Mouse (Mus musculus): ENCODE measurements around the gene Gm10715. TPM values are rescaled to one million over a fixed set of nuclear protein-coding genes. Genes with fewer than 3 reads are reported as not detected.
A peak's percentile ranks its signal among the peaks of the same experiment; 100 is the strongest.
"Not testable (repeated sequence)": the region's sequence is repeated elsewhere in the genome, so short reads cannot be mapped to it uniquely, and the experiment has no call there.

Gm10715 gene
- polyA plus RNA-seq (2014; fragmentation: Nextera tagmentation; extraction: Ambion mirVana), result not detected in 2 replicates

- not testable (repeated sequence) for H3K4me3 ChIP-seq (ENCODE audit: low read depth, low read length); H3K27ac ChIP-seq (ENCODE audit: low read depth); ATAC-seq (ENCODE audit: insufficient read depth); H3K36me3 ChIP-seq (ENCODE audit: insufficient read depth); DNase-seq; H3K9me3 ChIP-seq (ENCODE audit: low read depth, low read length); H3K27me3 ChIP-seq (ENCODE audit: insufficient read depth, low read length); H3K4me1 ChIP-seq (ENCODE audit: insufficient read depth); H3K4me2 ChIP-seq; H3K9ac ChIP-seq
- 71% methylated on average over 6 of the region's 8 CpGs for WGBS
Measured at GRCm38 (mm10) chr9:3036577-3036976, at the start of gene Gm10715. Gene Gm10715, plus strand, starts transcription at chr9:3036877.

- H3K4me3 ChIP-seq (ENCODE audit: low read depth, low read length); H3K27me3 ChIP-seq (ENCODE audit: insufficient read depth, low read length); ATAC-seq (ENCODE audit: insufficient read depth); H3K4me2 ChIP-seq; H3K9ac ChIP-seq; H3K9me3 ChIP-seq (ENCODE audit: low read depth, low read length); H3K4me1 ChIP-seq (ENCODE audit: insufficient read depth); H3K36me3 ChIP-seq (ENCODE audit: insufficient read depth); H3K27ac ChIP-seq (ENCODE audit: low read depth): not testable (repeated sequence)
- 70% methylated on average over 12 of the region's 12 CpGs for WGBS
- peak; percentile 55 for DNase-seq
Measured at GRCm38 (mm10) chr9:3000445-3000972, 36.2 kb upstream of the Gm10715 start, which contains the start of gene Gm10722. Gene Gm10722, plus strand, starts transcription at chr9:3000922.

GRCm38 (mm10) chr9:3001006-3001405 lies 35.7 kb upstream of the Gm10715 start:
- not testable (repeated sequence) for H3K9ac ChIP-seq; H3K27ac ChIP-seq (ENCODE audit: low read depth)
- WGBS, result 64% methylated on average over 8 of the region's 8 CpGs

GRCm38 (mm10) chr9:3001948-3002659 lies 34.6 kb upstream of the Gm10715 start:
- not testable (repeated sequence) for H3K4me1 ChIP-seq (ENCODE audit: insufficient read depth); H3K27ac ChIP-seq (ENCODE audit: low read depth); H3K36me3 ChIP-seq (ENCODE audit: insufficient read depth); H3K4me2 ChIP-seq; H3K9me3 ChIP-seq (ENCODE audit: low read depth, low read length); H3K27me3 ChIP-seq (ENCODE audit: insufficient read depth, low read length); H3K4me3 ChIP-seq (ENCODE audit: low read depth, low read length); H3K9ac ChIP-seq
- DNase-seq, result peak; percentile 53
- ATAC-seq (ENCODE audit: insufficient read depth), result peak; percentile 87
- 58% methylated on average over 8 of the region's 11 CpGs for WGBS

More at GRCm38 (mm10) chr9:3001006-3001405, 35.7 kb upstream of the Gm10715 start:
- H3K4me1 ChIP-seq (ENCODE audit: insufficient read depth); H3K4me3 ChIP-seq (ENCODE audit: low read depth, low read length); DNase-seq; H3K4me2 ChIP-seq; H3K9me3 ChIP-seq (ENCODE audit: low read depth, low read length); H3K36me3 ChIP-seq (ENCODE audit: insufficient read depth); H3K27me3 ChIP-seq (ENCODE audit: insufficient read depth, low read length); ATAC-seq (ENCODE audit: insufficient read depth): not testable (repeated sequence)

GRCm38 (mm10) chr9:3002794-3003396 lies 33.8 kb upstream of the Gm10715 start, which contains the start of gene Gm11168:
Gene Gm11168, plus strand, starts transcription at chr9:3003346.
- not testable (repeated sequence) for H3K27me3 ChIP-seq (ENCODE audit: insufficient read depth, low read length); H3K4me2 ChIP-seq; H3K9ac ChIP-seq; H3K27ac ChIP-seq (ENCODE audit: low read depth); H3K4me3 ChIP-seq (ENCODE audit: low read depth, low read length); H3K9me3 ChIP-seq (ENCODE audit: low read depth, low read length); H3K4me1 ChIP-seq (ENCODE audit: insufficient read depth); ATAC-seq (ENCODE audit: insufficient read depth); H3K36me3 ChIP-seq (ENCODE audit: insufficient read depth); DNase-seq
- WGBS, result 66% methylated on average over 6 of the region's 14 CpGs

- not testable (repeated sequence) for H3K9me3 ChIP-seq (ENCODE audit: low read depth, low read length); DNase-seq; H3K9ac ChIP-seq; H3K27me3 ChIP-seq (ENCODE audit: insufficient read depth, low read length); H3K4me2 ChIP-seq; H3K36me3 ChIP-seq (ENCODE audit: insufficient read depth); H3K4me1 ChIP-seq (ENCODE audit: insufficient read depth); H3K4me3 ChIP-seq (ENCODE audit: low read depth, low read length); H3K27ac ChIP-seq (ENCODE audit: low read depth); ATAC-seq (ENCODE audit: insufficient read depth)
- 80% methylated on average over 1 of the region's 5 CpGs for WGBS
Measured at GRCm38 (mm10) chr9:3006179-3006578, 30.5 kb upstream of the Gm10715 start.

GRCm38 (mm10) chr9:3006636-3007035 lies 30.0 kb upstream of the Gm10715 start:
- H3K4me2 ChIP-seq; H3K27ac ChIP-seq (ENCODE audit: low read depth); H3K9ac ChIP-seq; H3K36me3 ChIP-seq (ENCODE audit: insufficient read depth); H3K4me1 ChIP-seq (ENCODE audit: insufficient read depth); DNase-seq; H3K27me3 ChIP-seq (ENCODE audit: insufficient read depth, low read length); H3K4me3 ChIP-seq (ENCODE audit: low read depth, low read length); H3K9me3 ChIP-seq (ENCODE audit: low read depth, low read length): not testable (repeated sequence)
- WGBS, result 66% methylated on average over 8 of the region's 8 CpGs
- peak; percentile 68 for ATAC-seq (ENCODE audit: insufficient read depth)

GRCm38 (mm10) chr9:3007272-3007671 lies 29.4 kb upstream of the Gm10715 start:
- not testable (repeated sequence) for H3K4me1 ChIP-seq (ENCODE audit: insufficient read depth); H3K27ac ChIP-seq (ENCODE audit: low read depth); H3K4me3 ChIP-seq (ENCODE audit: low read depth, low read length); ATAC-seq (ENCODE audit: insufficient read depth); H3K9ac ChIP-seq; H3K4me2 ChIP-seq; H3K27me3 ChIP-seq (ENCODE audit: insufficient read depth, low read length); H3K36me3 ChIP-seq (ENCODE audit: insufficient read depth); H3K9me3 ChIP-seq (ENCODE audit: low read depth, low read length)
- peak; percentile 35 for DNase-seq
- WGBS, result 74% methylated on average over 7 of the region's 9 CpGs

- ATAC-seq (ENCODE audit: insufficient read depth); H3K27ac ChIP-seq (ENCODE audit: low read depth); H3K36me3 ChIP-seq (ENCODE audit: insufficient read depth); H3K9ac ChIP-seq; H3K4me2 ChIP-seq; H3K27me3 ChIP-seq (ENCODE audit: insufficient read depth, low read length); H3K4me3 ChIP-seq (ENCODE audit: low read depth, low read length); DNase-seq; H3K4me1 ChIP-seq (ENCODE audit: insufficient read depth); H3K9me3 ChIP-seq (ENCODE audit: low read depth, low read length): not testable (repeated sequence)
- no CpG with 5 or more reads among the region's 5 CpGs for WGBS
Measured at GRCm38 (mm10) chr9:3009331-3009730, 27.3 kb upstream of the Gm10715 start.

GRCm38 (mm10) chr9:3012054-3012621 lies 24.5 kb upstream of the Gm10715 start:
- H3K4me2 ChIP-seq; H3K27ac ChIP-seq (ENCODE audit: low read depth); H3K27me3 ChIP-seq (ENCODE audit: insufficient read depth, low read length); H3K4me1 ChIP-seq (ENCODE audit: insufficient read depth); H3K36me3 ChIP-seq (ENCODE audit: insufficient read depth); H3K9ac ChIP-seq; H3K9me3 ChIP-seq (ENCODE audit: low read depth, low read length); H3K4me3 ChIP-seq (ENCODE audit: low read depth, low read length); ATAC-seq (ENCODE audit: insufficient read depth); DNase-seq: not testable (repeated sequence)
- WGBS, result 83% methylated on average over 2 of the region's 7 CpGs

Measured in lung, embryonic 14.5 days (tissue).